Mouse (Mus musculus) telencephalon, adult 2 months (tissue): ENCODE measurements around the gene Map9.
"Not testable (repeated sequence)": the region's sequence is repeated elsewhere in the genome, so short reads cannot be mapped to it uniquely, and the experiment has no call there.

Experiments used
- DNase-seq: peaks from one replicate; pipeline ENCODE4 v3.0.0-alpha.2; 2011; ENCODE audit warnings: low read depth, low spot score

Gene Map9

DNA sequence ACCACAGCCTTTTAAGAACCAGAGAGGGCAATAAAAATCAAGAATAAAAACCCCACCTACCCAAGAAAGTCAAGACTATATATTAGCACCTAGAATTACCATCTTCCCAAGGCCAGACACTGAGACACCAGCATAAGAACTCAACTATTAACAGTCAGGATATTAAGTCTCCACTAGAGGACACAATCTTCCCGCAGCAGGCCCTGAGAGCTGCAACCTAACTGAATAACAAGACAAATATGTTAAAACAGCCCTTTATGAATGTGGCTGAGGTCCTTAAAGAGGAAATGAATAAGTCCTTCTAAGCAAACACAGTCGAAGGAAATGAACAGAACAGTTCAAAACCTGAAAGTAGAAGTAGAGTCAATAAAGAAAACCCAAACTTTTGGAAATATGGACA lies 49.6 kb downstream of the Map9 start:
- peak; percentile 27 for DNase-seq

GRCm38 (mm10) chr3:82412397-82412796 lies 54.6 kb downstream of the Map9 start:
- DNase-seq, result no peak

GRCm38 (mm10) chr3:82417958-82418357 lies 60.1 kb downstream of the Map9 start:
- DNase-seq, result no peak

DNA sequence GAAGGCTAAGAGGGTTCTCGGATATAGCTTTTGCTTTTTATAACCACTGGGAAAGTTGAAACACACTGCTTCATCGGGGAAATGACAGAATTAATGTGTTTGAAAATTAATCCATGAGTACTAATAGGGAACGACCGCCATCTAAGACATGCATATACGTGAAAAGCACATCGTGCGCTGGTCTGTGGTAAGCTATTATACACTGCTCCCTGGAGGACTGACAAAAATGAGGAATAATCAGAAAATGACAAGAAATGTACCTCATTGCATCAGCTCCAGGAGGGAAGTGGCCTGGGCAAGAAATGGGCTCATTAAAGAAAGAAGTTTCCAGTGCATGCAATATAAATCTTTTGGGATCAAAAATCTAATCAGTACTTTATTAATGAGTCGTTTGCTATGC lies 77.5 kb downstream of the Map9 start:
- no peak for DNase-seq

DNA sequence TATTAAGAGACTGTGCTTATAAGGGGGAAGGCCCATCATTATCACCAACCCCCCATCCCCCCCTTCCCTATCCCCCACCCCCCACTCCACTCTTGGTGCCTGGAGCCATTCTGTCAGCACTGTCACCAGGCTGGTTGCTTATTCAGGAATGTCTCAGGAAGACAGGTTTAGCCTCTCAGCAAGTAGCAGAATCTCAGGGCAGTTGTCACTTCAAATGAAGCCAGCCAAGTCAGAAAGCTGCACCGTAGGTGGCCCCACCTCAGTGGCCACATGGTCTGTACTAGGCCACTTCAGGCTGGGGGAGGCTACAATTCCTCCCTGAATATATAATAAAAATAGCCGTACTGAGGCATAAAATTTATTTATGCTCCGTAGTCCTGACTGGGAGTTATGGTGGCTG lies 83.1 kb downstream of the Map9 start:
- no peak for DNase-seq

- DNase-seq, result not testable (repeated sequence)
These were observed 83.8 kb downstream of the Map9 start for GRCm38 (mm10) chr3:82441601-82442000.
